Mouse (Mus musculus) hindbrain, postnatal 0 days (tissue): ENCODE results near the gene Cybc1. TPM values are rescaled to one million over a fixed set of nuclear protein-coding genes. Genes with fewer than 3 reads are reported as not detected.
A peak's percentile ranks its signal among the peaks of the same experiment; 100 is the strongest.

Experiments
- ATAC-seq: fragments of 200-750 bp; cut with Nextera tagmentation; 2 replicates; pipeline ENCODE4 v1.8.0; 2017; ENCODE audit warnings: mild to moderate bottlenecking, moderate TSS enrichment, moderate library complexity
- DNase-seq: peaks from one replicate; pipeline ENCODE4 v3.0.0-alpha.2; 2015; ENCODE audit warnings: low spot score
- H3K27ac ChIP-seq: fragments of 300-500 bp; sonication (generic); 2 replicates; pipeline ENCODE4 v1.5.1; 2014; ENCODE audit warnings: mild to moderate bottlenecking
- H3K27me3 ChIP-seq: fragments of 300-500 bp; sonication (generic); 2 replicates; pipeline ENCODE4 v1.6.1; 2014; ENCODE audit warnings: low read length, mixed read lengths; ENCODE audit not compliant: insufficient read depth
- H3K36me3 ChIP-seq: fragments of 300-500 bp; sonication (generic); 2 replicates; pipeline ENCODE4 v1.6.1; 2014; ENCODE audit warnings: low read length, mixed read lengths; ENCODE audit not compliant: insufficient read depth
- H3K4me1 ChIP-seq: fragments of 300-500 bp; sonication (generic); 2 replicates; pipeline ENCODE4 v1.6.1; 2014; ENCODE audit warnings: antibody characterized with exemption, low read length, mixed read lengths; ENCODE audit not compliant: insufficient read depth
- H3K4me2 ChIP-seq: fragments of 300-500 bp; sonication (generic); 2 replicates; pipeline ENCODE4 v1.6.1; 2014; ENCODE audit warnings: low read depth, mild to moderate bottlenecking, low read length, moderate library complexity, mixed read lengths
- H3K4me3 ChIP-seq: fragments of 300-500 bp; sonication (generic); 2 replicates; pipeline ENCODE4 v1.5.1; 2014; ENCODE audit warnings: low read length
- H3K9ac ChIP-seq: fragments of 300-500 bp; sonication (generic); replicated peaks from 2 replicates; pipeline ENCODE4 v1.6.1; 2014; ENCODE audit warnings: mild to moderate bottlenecking, low read length, moderate library complexity, mixed read lengths
- H3K9me3 ChIP-seq: fragments of 300-500 bp; sonication (generic); 2 replicates; pipeline ENCODE4 v1.6.1; 2016; ENCODE audit warnings: low read length, mixed read lengths
- CTCF ChIP-seq: IDR thresholded peaks from 2 replicates; pipeline ENCODE4 v1.5.1; 2016; ENCODE audit warnings: antibody characterized with exemption, control low read depth, low read depth
- WGBS: fragments of 180-500 bp; shearing (Covaris S2); extraction: QIAGEN DNeasy Blood & Tissue Kit; methylation state at CpG from one replicate; pipeline ENCODE4 v1.1.7; 2014; 5-methylcytosine and 5-hydroxymethylcytosine counted together
- polyA plus RNA-seq: library from polyadenylated mRNA; unstranded; fragments of >200 nt; fragmentation: Nextera tagmentation; extraction: Ambion mirVana; gene quantifications from 2 replicates; pipeline ENCODE4 v1.2.1, GENCODE M21; 2015
- total RNA-seq: library from RNA; depleted of rRNA; stranded (reverse); fragments of >200 nt; gene quantifications from 2 replicates; pipeline ENCODE4 v1.2.3, GENCODE M21; 2014; rRNA removed

The Cybc1 gene
- total RNA-seq (20.6 and 25.6 TPM in 2 replicates), polyA plus RNA-seq (20.5 and 21.2 TPM in 2 replicates)

- no peaks in the 10 kb centered on the region for H3K9me3 ChIP-seq
- H3K4me2 ChIP-seq = peak within 1 kb of the TSS; percentile 86
- H3K27ac ChIP-seq = peak within 1 kb of the TSS; percentile 46; the same call in 1 of the 2 replicates
- no peak for TF ChIP-seq CTCF
- peaks cover 8% of the 10 kb centered on the region for H3K4me1 ChIP-seq
- peaks cover 4% of the 10 kb centered on the region; the same call in 1 of the 2 replicates for H3K36me3 ChIP-seq
- no peaks in the 10 kb centered on the region for H3K27me3 ChIP-seq
- peak; percentile 82 for DNase-seq
- under 1% methylated on average over 23 of the region's 23 CpGs for WGBS
- peak; percentile 84 for ATAC-seq
- H3K9ac ChIP-seq = peak within 1 kb of the TSS; percentile 55
- peak within 1 kb of the TSS; percentile 59 for H3K4me3 ChIP-seq
Measured at GRCm38 (mm10) chr11:121229018-121229439, at the start of gene Cybc1. Cybc1 (minus strand) TSS chr11:121229322.

- Histone ChIP-seq H3K4me3 (no peak overlapping the region), H3K4me2 (no peak overlapping the region), H3K9me3 (no peaks in the 10 kb centered on the region), H3K27me3 (no peaks in the 10 kb centered on the region), H3K4me1 (no peaks in the 10 kb centered on the region), H3K36me3 (no peaks in the 10 kb centered on the region; the same call in 1 of the 2 replicates), H3K27ac (no peak overlapping the region), H3K9ac (no peak overlapping the region)
- WGBS = 90% methylated on average over 3 of the region's 3 CpGs
- no peak for TF ChIP-seq CTCF
- DNase-seq (no peak), ATAC-seq (no peak)
Measured at GRCm38 (mm10) chr11:121278011-121278410, 48.9 kb upstream of the Cybc1 start.

- Histone ChIP-seq H3K4me2 (no peak overlapping the region), H3K27ac (no peak overlapping the region), H3K4me1 (no peaks in the 10 kb centered on the region), H3K9me3 (no peaks in the 10 kb centered on the region), H3K36me3 (no peaks in the 10 kb centered on the region; the same call in 1 of the 2 replicates), H3K27me3 (no peaks in the 10 kb centered on the region), H3K4me3 (no peak overlapping the region), H3K9ac (no peak overlapping the region)
- 91% methylated on average over 8 of the region's 8 CpGs for WGBS
- DNase-seq (no peak), ATAC-seq (no peak)
- no peak for TF ChIP-seq CTCF
Measured at GRCm38 (mm10) chr11:121277516-121277915, 48.4 kb upstream of the Cybc1 start.

- Histone ChIP-seq H3K4me3 (peak overlapping the region; percentile 84), H3K36me3 (no peaks in the 10 kb centered on the region; the same call in 1 of the 2 replicates), H3K4me1 (peaks cover 11% of the 10 kb centered on the region; the same call in 1 of the 2 replicates), H3K27ac (peak overlapping the region; percentile 96; the same call in 1 of the 2 replicates), H3K9ac (peak overlapping the region; percentile 98), H3K4me2 (peak overlapping the region; percentile 76), H3K27me3 (no peaks in the 10 kb centered on the region), H3K9me3 (no peaks in the 10 kb centered on the region)
- DNase-seq (no peak), ATAC-seq (no peak)
- TF ChIP-seq CTCF = no peak
- WGBS = 32% methylated on average over 2 of the region's 2 CpGs
Measured at GRCm38 (mm10) chr11:121261074-121261473, 32.0 kb upstream of the Cybc1 start.

GRCm38 (mm10) chr11:121260211-121260906 lies 31.2 kb upstream of the Cybc1 start:
- Histone ChIP-seq H3K27me3 (no peaks in the 10 kb centered on the region), H3K4me3 (peak overlapping the region; percentile 84), H3K9me3 (no peaks in the 10 kb centered on the region), H3K9ac (peak overlapping the region; percentile 98), H3K4me1 (peaks cover 11% of the 10 kb centered on the region; the same call in 1 of the 2 replicates), H3K4me2 (peak overlapping the region; percentile 76), H3K36me3 (peaks cover 2% of the 10 kb centered on the region; the same call in 1 of the 2 replicates), H3K27ac (peak overlapping the region; percentile 96)
- no peak for TF ChIP-seq CTCF
- ATAC-seq (peak; percentile 18), DNase-seq (peak; percentile 5)
- WGBS = under 1% methylated on average over 51 of the region's 60 CpGs

- peak; percentile 98 for DNase-seq
- Histone ChIP-seq H3K4me2 (peak within 1 kb of the TSS; percentile 84), H3K27me3 (no peaks in the 10 kb centered on the region), H3K9me3 (no peaks in the 10 kb centered on the region), H3K4me1 (peaks cover 11% of the 10 kb centered on the region; the same call in 1 of the 2 replicates), H3K36me3 (peaks cover 11% of the 10 kb centered on the region; the same call in 1 of the 2 replicates), H3K4me3 (peak within 1 kb of the TSS; percentile 84), H3K27ac (peak within 1 kb of the TSS; percentile 96), H3K9ac (peak within 1 kb of the TSS; percentile 98)
- WGBS = under 1% methylated on average over 89 of the region's 91 CpGs
- ATAC-seq = peak; percentile 97
- TF ChIP-seq CTCF = no peak
Measured at GRCm38 (mm10) chr11:121259160-121260100, 30.3 kb upstream of the Cybc1 start, which contains the start of gene Foxk2. Foxk2 (plus strand) TSS chr11:121259990.
